Mouse (Mus musculus): Measurements from ENCODE around the gene Chchd3.
A peak's percentile ranks its signal among the peaks of the same experiment; 100 is the strongest.

Chchd3 gene

GRCm38 (mm10) chr6:32935576-32935975 is 124.5 kb downstream of the Chchd3 start:
- DNase-seq (ENCODE audit: low read depth), result peak; percentile 49

DNA sequence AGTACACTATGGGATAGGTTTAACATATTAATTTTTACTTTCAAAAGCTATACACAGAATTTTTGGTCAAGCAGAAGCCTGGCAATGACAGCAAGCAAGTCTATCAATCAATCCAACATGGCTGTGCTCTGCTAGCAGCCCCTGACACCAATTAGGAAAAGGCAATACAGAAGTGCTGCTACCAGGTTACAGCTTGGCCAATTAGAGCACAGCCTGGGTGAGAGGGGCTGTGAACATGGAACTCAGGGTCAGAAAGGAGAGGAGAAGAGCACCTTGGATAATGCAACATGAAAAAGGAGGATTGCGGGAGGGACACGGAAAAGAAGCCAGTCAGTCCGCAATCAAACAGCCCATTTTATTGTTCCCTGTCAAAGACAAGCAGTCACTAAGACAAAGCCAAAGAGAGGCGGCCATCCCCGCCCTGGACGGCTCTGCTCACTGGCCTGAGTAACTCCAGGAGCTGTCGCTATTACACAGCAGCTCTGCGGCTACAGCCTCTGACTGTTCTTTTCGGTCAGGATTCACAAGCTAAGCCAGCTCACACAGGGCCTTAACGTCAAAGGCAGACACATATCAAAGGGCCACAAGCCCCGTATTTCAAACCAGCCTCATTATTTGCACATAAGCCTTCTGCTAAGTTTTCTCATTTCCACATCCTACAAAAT is 128.8 kb downstream of the Chchd3 start:
- DNase-seq (ENCODE audit: low read depth), result no peak

DNA sequence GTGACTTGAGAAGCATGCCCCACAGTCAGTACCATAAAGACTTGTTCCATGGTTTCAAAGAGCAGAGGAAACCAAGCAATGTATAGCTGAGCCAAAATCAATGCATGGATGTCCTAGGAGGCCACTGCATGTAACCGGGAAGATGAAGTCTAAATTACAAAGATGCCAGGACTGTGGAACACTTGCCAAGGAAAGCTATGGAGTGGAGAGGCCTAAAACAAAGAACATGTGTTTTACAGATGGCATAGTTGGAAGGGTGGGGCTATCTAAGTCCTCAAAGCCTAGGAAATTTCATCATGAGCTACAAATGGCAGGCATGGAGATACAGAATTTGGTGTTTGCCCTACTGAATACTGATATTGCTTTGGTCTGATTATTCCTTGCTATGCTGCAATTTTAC is 137.7 kb downstream of the Chchd3 start:
- no peak for DNase-seq (ENCODE audit: low read depth)

GRCm38 (mm10) chr6:32920091-32920490 is 140.0 kb downstream of the Chchd3 start:
- no peak for DNase-seq (ENCODE audit: low read depth)

- no peak for DNase-seq (ENCODE audit: low read depth)
Measured at GRCm38 (mm10) chr6:32910692-32911091, 149.4 kb downstream of the Chchd3 start.

DNA sequence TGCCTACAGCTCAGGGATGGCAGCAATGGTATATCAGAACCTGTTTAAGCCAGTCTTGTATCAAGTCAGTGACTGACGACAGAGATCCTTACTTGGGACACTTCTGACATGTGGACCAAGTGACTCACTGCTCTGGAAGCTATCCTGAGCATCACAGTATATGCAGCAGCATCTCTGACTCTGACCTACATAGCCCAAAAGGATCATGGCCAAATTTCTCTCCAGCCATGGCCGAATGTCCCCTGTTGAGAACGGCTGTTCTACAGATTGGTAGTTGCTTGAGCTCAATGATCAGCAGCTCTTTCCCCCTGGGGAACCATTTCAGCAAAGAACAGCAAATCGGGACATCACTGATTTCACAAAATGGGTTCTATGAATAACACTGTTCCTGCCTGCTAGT is 161.0 kb downstream of the Chchd3 start:
- DNase-seq (ENCODE audit: low read depth), result no peak

DNA sequence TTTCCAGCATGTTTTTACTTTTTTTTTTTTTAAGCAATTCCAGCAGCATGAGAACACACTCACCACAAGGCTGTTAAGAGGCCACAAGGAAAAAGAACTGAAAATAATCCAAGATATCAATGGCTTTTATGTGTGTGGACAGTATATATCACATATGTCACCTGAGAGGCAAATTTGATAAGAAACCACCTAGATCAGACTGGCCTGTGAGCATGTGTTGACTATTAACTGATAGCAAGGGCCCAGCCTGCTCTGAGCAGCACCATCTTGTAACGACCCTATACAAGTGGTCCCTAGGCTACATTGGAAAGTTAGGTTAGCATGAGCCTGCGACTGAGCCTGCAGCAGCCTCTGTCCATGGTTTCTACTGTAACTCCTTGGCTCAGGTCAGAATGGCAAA is 166.0 kb downstream of the Chchd3 start:
- DNase-seq (ENCODE audit: low read depth), result no peak

GRCm38 (mm10) chr6:32890726-32891125 is 169.3 kb downstream of the Chchd3 start:
- no peak for DNase-seq (ENCODE audit: low read depth)

- DNase-seq (ENCODE audit: low read depth), result no peak
Measured at GRCm38 (mm10) chr6:32888894-32889529, 171.0 kb downstream of the Chchd3 start.

DNA sequence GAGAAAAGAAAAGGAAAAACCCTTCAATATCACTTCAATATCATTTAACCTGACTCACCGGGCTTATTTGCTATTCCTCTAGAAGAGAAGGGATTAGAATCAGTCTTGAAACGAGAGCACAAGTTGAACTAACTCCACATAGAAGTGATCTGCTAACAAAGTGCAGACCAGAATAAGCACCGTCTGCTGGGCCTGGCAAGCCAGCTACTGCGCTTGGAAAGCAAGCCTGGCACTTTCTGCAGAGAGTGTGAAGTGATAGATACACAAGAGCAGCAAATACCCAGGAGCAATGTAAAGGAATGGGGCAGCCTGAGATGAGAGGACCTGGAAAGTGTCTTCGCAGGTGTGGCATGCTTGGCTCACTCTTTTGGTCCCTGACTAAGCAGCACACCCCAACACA is 181.5 kb downstream of the Chchd3 start:
- DNase-seq (ENCODE audit: low read depth), result no peak

- no peak for DNase-seq (ENCODE audit: low read depth)
Measured at GRCm38 (mm10) chr6:32874176-32874575, 185.9 kb downstream of the Chchd3 start.

DNA sequence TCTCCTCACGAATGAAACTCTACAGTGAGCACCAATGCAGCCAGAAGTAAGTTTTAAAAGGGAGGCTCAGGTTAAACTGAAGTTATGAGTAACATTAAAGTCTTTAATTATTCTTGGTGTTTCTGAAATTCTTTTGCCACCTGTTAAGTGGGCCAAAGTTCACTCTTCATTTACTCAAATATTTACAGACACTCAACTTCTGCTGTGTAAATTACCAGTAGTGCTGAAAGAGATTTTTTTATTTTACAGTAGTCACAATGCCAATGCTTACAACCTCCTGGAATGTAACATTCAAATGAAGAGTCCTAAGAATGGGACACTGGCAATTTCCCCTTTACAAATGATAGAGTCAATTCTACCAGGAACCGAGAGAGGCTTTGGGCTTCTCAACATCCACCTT is 187.3 kb downstream of the Chchd3 start:
- no peak for DNase-seq (ENCODE audit: low read depth)

- peak; percentile 67 for DNase-seq (ENCODE audit: low read depth)
Measured at GRCm38 (mm10) chr6:32850960-32851359, 209.1 kb downstream of the Chchd3 start.

- DNase-seq (ENCODE audit: low read depth), result no peak
Measured at GRCm38 (mm10) chr6:32848974-32849373, 211.1 kb downstream of the Chchd3 start.

DNA sequence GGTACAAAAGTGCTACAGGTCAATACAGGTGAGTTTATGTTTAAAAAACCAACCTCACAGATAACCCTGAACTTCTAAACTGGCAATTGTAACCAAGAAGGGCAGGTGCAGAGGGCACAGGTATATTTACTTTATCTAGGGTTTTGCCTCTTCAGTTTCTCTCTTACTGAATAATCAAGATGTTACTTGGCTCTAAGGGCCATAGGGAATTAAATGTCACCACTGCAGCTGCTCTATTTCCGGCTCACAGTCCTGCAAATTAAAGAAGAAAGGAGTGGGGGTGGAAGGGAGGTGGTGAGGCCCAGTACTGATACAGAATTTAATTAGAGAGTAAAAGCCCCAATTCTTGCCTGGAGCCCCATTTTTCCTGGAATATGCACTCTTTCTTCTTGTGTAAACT is 214.6 kb downstream of the Chchd3 start:
- DNase-seq (ENCODE audit: low read depth), result no peak

- no peak for DNase-seq (ENCODE audit: low read depth)
Measured at GRCm38 (mm10) chr6:32837939-32838301, 222.1 kb downstream of the Chchd3 start.

DNA sequence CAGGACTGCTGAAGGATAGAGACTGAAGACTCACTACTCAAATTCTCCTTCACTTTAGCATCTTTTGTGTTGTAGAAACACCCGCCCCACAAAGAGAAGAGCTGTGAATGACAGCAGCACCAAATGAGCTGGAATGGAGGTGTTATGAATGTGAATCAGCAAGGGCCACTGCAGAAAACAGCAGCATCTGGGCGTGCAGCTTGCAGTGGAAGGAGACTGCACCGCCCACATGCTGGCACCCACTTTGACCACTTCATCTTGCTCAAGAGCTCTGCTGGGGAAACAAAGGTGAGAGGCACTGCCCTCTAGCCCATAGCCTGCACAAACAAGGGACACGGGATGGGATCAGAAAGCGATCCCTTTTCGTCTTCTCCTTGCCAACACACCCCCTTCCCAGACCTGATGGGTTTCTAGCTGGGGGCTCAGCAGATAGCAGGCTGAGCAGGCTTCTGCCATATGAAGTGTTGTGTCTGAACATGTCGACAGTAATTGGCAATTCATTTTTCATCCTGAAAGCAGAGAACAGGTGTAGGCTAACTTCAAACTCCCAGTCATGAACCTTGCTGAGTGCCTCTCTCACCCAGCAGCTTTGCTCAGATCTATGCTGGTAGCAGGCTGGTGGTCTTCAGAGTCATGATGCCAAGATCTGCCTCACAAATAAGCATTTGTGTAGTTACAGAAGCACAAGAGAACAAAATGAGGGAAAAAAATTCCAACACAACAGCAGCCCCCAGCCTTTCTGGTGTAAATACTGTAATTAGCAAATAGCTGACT is 222.7 kb downstream of the Chchd3 start:
- DNase-seq (ENCODE audit: low read depth), result no peak

DNA sequence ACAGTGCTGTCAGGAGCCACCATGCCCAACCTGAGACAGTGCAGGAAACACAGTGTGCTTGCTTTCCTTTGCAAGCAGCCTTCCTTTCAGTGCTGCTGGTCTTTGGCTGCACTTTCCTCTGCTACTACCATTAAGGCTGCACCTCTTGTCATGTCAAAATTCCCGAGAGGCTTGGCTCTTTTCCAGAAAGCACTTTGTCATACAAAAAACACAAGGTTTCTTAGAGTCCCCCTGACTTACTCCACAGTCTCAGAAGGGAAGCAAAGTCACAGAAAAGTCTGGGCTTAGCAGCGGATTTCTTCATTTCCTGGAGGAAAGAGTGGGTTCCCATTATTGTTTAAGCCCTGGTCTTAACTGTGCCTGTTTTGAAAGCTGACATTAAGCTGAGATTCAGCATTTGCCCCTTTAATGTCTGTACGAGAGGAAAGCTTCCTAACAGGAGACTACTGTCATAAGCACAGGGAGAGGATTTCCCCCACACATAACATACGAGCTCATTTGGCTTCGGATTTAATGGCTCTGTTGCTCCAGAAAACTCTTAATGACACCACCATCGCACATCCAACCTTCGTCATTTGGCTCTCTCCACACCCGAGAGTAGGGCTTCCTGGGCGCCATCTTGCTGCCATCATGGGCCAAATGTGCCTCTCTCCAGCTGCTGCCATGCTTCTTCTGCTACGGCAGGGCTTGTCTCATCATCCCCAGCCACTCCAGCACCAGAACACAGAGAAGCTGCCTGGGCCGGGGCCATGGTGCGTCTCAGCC is 236.0 kb downstream of the Chchd3 start:
- peak; percentile 71 for DNase-seq (ENCODE audit: low read depth)

DNA sequence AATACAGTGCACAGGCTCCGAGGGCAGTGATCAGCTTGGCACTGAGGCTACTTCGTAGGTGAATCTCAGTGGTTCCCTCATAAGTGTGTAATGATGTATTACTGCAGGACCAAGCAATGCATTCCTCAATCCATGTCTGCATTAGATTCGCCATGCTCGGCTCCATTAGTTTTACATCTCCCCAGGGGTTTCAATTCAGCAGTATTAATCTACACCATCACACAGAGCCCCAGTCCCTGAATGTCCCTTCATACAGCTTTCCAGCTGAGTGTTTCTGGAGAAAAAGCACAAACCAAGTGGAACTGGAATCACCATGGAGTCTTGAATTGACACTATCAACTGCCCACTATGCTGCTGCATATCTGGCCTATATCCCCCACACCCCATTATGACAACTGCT is 241.1 kb downstream of the Chchd3 start:
- DNase-seq (ENCODE audit: low read depth), result no peak

DNA sequence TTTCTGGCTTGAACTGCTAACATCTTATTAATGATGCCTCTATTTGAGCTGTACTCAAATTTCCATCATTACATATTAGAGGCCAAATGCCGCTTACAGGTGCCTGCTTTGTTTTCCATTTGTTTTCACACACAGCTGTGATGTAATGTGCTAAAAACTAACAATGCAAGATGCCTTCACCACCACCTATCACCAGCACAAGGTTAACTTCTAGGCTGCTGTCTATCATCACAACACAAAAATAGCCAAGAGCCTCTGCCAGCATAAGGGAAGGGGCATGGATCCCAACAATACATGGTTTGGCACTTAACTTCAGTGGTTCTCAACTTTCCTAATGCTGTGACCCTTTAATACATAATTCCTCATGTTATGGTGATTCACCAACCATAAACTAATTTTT is 251.3 kb downstream of the Chchd3 start:
- DNase-seq (ENCODE audit: low read depth), result no peak

DNA sequence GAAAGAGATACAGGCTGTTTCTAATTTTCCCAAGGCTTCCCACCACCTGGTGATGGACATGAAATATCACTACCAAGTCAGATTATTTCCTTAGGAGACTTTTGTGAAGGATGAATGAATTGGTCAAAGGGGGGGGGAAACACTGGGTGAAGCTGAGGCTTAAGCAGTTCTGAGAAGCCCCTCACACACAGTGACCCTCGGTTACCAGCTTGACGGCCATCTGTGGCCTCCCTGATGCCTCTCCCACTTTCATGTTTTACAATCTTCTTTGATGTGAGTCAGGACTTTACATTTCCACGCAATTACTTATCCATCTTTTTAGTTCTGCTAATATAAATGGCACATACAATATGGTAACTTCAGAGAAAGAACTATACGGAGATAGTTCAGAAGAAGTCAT is 252.3 kb downstream of the Chchd3 start:
- no peak for DNase-seq (ENCODE audit: low read depth)

DNA sequence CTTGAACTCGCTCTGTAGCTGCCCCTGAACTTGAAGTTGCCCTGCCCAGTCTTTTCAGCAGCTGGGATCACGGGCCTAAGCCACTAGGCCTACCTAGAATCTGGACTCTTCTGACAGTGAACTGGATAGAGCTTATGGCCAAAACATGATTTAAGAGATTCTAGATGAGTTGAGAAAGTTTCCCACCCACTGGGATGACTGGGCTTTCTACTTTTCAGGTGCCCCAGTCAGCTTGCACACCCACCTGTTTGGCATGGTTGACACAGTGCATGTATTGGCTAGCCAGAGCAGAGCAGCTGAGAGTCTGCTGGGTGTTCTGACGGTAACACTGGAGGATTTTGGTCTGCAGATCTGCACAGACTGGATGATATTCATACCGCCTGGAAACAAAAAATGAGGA is 256.4 kb downstream of the Chchd3 start:
- no peak for DNase-seq (ENCODE audit: low read depth)

DNA sequence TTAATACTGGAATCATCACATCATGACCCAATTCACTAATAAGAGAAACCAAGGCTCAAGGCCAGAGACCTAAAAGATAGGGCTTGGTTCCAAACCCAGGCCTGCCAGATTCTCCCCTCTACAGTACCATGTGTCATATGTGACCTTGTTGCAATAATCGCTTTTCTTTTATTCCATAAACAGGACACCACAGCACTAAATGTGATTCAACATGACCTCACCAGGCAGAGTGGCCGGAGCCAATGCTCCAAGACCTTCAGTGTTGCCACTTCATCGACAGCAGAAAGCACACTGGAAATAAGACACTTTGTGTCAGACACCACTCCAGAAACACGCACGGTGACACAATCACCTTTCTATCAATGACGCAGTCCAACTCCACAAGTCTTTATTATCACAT is 258.3 kb downstream of the Chchd3 start:
- no peak for DNase-seq (ENCODE audit: low read depth)
